Mouse (Mus musculus) left cerebral cortex, adult 11 months (tissue): ENCODE results near the gene Gm5737.

Source experiments
- DNase-seq: peaks from one replicate; pipeline ENCODE4 v3.0.0; 2022; ENCODE audit warnings: low spot score

The Gm5737 gene

GRCm38 (mm10) chr7:120811834-120812415 lies at the start of gene Gm5737:
Gm5737 (plus strand) TSS chr7:120812365.
- DNase-seq, result no peak

- DNase-seq, result no peak
Observed at GRCm38 (mm10) chr7:120767369-120767768, 44.8 kb upstream of the Gm5737 start.

DNA sequence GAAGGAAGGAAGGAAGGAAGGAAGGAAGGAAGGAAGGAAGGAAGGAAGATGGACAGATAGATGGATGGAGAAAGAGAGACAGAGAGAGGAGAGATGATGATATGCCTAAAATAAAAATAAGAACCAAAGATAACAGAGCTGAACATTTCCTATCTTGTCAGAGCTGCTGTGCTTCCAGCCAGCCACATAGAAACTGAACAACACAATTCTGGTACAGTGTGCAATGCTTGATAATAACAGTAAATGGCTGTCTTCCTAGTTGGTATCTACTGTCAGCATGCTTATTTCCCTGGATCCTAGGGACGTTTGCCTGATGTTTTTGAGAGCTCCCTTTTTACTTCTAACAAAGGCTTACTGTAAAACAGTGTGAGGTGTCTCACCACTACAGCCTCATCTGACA lies 40.8 kb upstream of the Gm5737 start:
- no peak for DNase-seq

- no peak for DNase-seq
Observed at GRCm38 (mm10) chr7:120778012-120778411, 34.2 kb upstream of the Gm5737 start.

DNA sequence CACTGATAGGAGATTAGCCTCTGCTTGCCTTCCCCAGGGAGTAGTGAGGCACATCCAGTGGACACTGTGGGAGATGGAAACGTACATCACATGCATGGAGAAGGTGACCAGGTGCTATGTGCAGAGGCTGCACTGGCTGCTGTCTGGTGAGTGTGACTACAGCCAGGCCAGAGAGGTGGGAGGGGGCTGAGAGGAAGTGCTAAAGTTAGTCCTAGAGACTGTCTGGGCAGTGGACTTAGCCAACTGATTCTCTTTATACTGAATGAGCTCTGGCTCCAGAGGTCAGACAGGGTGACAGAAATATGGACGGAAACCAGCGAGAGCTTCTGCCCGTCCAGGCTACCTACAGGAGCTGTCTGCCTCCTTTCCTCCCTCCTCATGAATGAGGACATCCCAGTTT lies 16.6 kb upstream of the Gm5737 start:
- no peak for DNase-seq

DNA sequence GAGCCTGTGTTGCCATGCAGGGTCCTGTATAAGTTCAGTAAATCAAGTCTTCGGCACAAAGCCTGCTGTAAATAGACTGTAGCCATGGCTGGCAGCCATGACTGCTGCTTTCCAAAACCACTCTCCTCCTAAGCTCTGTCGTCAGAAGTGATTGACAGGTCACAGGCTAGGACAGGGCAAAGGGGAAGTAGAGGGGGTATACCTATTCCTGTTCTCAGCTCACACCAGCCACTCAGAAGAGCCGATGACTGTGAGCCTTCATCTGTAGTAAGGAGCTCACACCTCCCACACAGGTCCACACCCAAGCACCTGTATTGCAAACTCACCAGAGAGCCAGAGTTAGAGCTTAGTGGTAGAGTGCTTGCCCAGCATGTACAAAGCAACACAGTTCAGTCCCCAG lies 15.8 kb upstream of the Gm5737 start:
- no peak for DNase-seq

DNA sequence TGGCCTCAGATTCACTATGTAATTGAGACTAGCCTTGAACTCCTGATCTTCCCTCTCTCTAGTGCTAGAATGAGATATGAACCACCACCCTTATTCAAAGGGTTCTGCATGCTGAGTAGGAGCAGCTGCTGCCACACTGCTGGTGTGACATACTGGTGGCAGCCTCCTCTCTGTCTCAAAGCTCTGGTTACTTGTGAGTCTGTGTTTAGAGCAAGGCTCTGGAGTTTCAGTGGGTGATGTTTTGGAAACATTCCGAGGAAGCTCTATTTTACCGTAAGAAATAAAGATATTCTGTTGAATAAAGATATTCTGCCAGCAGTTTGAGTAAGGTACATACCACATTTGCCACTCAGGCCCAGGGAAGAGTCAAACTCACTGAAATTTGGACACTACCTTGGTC lies 8.9 kb upstream of the Gm5737 start:
- no peak for DNase-seq

DNA sequence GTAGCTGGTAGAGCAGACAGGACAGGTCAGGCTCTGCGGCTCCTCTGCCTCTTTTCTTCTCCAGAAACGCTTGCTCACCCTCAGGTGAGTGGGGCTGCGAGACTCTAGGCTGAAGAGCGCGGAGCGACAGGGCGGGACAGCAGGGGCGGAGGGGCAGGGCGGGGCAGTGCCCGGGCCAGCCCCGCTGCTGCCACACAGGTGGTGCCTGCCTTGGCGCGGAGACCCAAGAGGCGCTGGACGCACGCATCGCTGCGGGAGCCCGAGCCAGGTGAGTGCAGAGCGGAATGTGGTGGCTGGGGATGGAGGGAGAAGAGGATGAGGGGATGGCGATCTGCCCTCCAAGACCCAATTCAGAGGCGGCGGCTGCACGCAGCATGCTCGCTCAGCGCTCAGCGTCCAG lies 2.5 kb upstream of the Gm5737 start:
- DNase-seq, result no peak

DNA sequence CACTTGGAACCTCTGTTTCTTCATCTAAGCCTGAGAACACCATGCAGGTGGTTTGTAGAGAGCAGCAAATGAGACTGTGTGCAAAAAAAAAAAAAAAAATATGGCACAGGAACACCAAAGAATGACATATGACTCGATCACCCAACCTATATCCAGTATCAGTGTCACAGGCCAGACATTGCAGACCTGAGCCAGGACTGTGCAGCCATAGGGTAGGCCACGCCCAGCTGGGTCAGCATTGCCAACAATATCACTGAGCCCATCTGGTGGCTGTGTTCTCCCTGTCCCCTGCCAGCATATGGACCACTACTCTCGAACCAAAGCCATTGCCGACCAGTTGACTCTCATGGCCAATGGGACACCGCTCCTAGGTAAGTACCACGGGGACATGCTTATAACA lies 5.4 kb downstream of the Gm5737 start:
- DNase-seq, result no peak

DNA sequence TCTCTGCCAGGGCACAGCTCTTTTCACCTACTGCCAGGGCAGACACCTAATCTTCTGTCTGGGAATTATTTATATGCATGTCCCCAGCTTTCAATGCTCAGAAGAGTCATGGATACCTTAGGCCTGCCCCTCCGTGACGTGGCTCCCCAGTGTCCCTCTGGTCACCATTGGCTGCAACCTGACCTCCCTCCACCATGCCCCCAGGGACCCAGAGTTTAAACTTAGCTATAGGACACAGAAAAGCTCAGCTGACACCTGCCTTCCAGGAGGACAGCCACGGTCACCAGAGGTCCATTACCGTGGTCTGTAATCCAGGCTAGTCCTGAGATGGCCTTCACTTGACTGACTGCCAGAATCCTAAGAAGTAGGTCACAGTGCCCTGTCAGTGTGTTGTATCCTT lies 7.2 kb downstream of the Gm5737 start:
- no peak for DNase-seq

GRCm38 (mm10) chr7:120823248-120823647 lies 11.1 kb downstream of the Gm5737 start:
- no peak for DNase-seq

GRCm38 (mm10) chr7:120825097-120825496 lies 12.9 kb downstream of the Gm5737 start:
- no peak for DNase-seq

- DNase-seq, result no peak
Observed at GRCm38 (mm10) chr7:120826408-120826807, 14.2 kb downstream of the Gm5737 start.

GRCm38 (mm10) chr7:120830431-120831381 lies 18.5 kb downstream of the Gm5737 start:
- no peak for DNase-seq

- no peak for DNase-seq
Observed at GRCm38 (mm10) chr7:120834426-120834825, 22.3 kb downstream of the Gm5737 start.

- DNase-seq, result no peak
Observed at GRCm38 (mm10) chr7:120834863-120835372, 22.8 kb downstream of the Gm5737 start.

GRCm38 (mm10) chr7:120835449-120836359 lies 23.5 kb downstream of the Gm5737 start:
- DNase-seq, result peak; percentile 91

DNA sequence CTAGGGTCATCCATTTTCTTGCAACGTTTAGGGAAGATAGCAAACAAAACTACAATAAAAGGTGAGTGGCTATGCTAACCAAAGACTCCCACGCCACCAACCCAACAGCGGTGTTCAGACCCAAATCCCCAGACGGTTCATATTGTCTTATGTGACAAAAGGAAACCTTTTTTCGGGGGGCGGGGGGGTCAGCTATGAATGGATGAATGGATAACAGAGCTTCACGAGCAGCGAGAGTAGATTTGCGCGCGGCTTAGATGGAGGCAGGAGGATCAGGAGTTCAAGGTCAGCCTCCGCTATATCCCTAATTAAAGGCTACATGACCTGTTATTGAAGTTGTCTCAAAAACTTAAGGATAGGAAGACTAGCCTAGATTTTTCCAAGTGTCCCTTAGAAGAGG lies 24.2 kb downstream of the Gm5737 start:
- DNase-seq, result no peak

GRCm38 (mm10) chr7:120838436-120839160 lies 26.4 kb downstream of the Gm5737 start:
- no peak for DNase-seq

- DNase-seq, result no peak
Observed at GRCm38 (mm10) chr7:120839786-120840185, 27.6 kb downstream of the Gm5737 start.

GRCm38 (mm10) chr7:120842345-120843036 lies 30.3 kb downstream of the Gm5737 start, which contains the start of gene Eef2k:
Eef2k (plus strand) TSS chr7:120842831.
- DNase-seq, result peak; percentile 80
